In genomic region chr7:28922606-28923005, GRCm38 (mm10) we compare ENCODE assay signal across 8 mouse cellular contexts. TPM values are rescaled to one million over a fixed set of nuclear protein-coding genes. Genes with fewer than 3 reads are reported as not detected.
A peak's percentile ranks its signal among the peaks of the same experiment; 100 is the strongest.
DNase-seq lines count a peak whose midpoint lies in the region; ATAC-seq and TF ChIP-seq lines count a peak whose summit lies in the region.

No protein-coding gene starts in this region.

- H3K9ac ChIP-seq in heart, embryonic 14.5 days (ENCODE audit: low read length) = peak overlapping the region; percentile 72; the same call in 1 of the 2 replicates
- H3K9ac ChIP-seq in midbrain, embryonic 12.5 days (replicated peaks) = peak overlapping the region; percentile 12; the same call in 1 of the 2 replicates
- H3K9ac ChIP-seq in midbrain, embryonic 15.5 days = no peak overlapping the region
- H3K9ac ChIP-seq in hindbrain, postnatal 0 days (replicated peaks; ENCODE audit: low read length) = no peak overlapping the region
- H3K9ac ChIP-seq in stomach, embryonic 14.5 days (replicated peaks; ENCODE audit: low read depth, low read length) = no peak overlapping the region

- no peak for ATAC-seq in heart, embryonic 14.5 days (ENCODE audit: insufficient number of reproducible peaks, insufficient read depth, low FRiP score, low read depth)
- ATAC-seq in midbrain, embryonic 12.5 days (ENCODE audit: low FRiP score, low read depth) = no peak
- no peak for ATAC-seq in midbrain, embryonic 15.5 days (replicated peaks)
- no peak for ATAC-seq in hindbrain, postnatal 0 days
- no peak for ATAC-seq in stomach, embryonic 14.5 days (ENCODE audit: insufficient number of reproducible peaks, insufficient read depth, low FRiP score, low read depth)
- no peak for ATAC-seq in CD4-positive, CD25-positive, alpha-beta regulatory T cell, adult 4 months

- intact Hi-C loops in heart, postnatal 36 days (cut with DNase I) = loop anchor here (10.0 kb wide), 1 partner anchor 548 kb away; the partner anchor contains the start of gene Plekhg2

- TF ChIP-seq CTCF in hindbrain, postnatal 0 days (IDR thresholded peaks at IDR 0.05; ENCODE audit: low read depth) = no peak

- no peak overlapping the region for H3K4me2 ChIP-seq in heart, embryonic 14.5 days (ENCODE audit: low read length)
- H3K4me2 ChIP-seq in midbrain, embryonic 12.5 days (replicated peaks) = no peak overlapping the region
- no peak overlapping the region for H3K4me2 ChIP-seq in midbrain, embryonic 15.5 days
- no peak overlapping the region for H3K4me2 ChIP-seq in hindbrain, postnatal 0 days (ENCODE audit: low read depth, low read length)
- no peak overlapping the region for H3K4me2 ChIP-seq in stomach, embryonic 14.5 days (replicated peaks; ENCODE audit: low read depth, low read length)

- DNase-seq in heart, postnatal 36 days = no peak
- no peak for DNase-seq in hindbrain, postnatal 0 days (ENCODE audit: low spot score)
- no peak for DNase-seq in urinary bladder, adult 18-20 months (ENCODE audit: low spot score in 2 of 2)

- H3K36me3 ChIP-seq in heart, embryonic 14.5 days (ENCODE audit: control insufficient read depth, insufficient read depth, low read length) = peaks cover 22% of the 10 kb centered on the region
- H3K36me3 ChIP-seq in midbrain, embryonic 12.5 days = peaks cover 20% of the 10 kb centered on the region
- H3K36me3 ChIP-seq in midbrain, embryonic 15.5 days (replicated peaks) = 0 out of 2 replicates have a peak, but pooled peaks cover 6% of the 10 kb centered on the region
- no peaks in the 10 kb centered on the region for H3K36me3 ChIP-seq in hindbrain, postnatal 0 days (ENCODE audit: insufficient read depth, low read length)
- H3K36me3 ChIP-seq in stomach, embryonic 14.5 days (ENCODE audit: control insufficient read depth, insufficient read depth, low read length) = peaks cover 9% of the 10 kb centered on the region; the same call in 1 of the 2 replicates

- H3K27me3 ChIP-seq in heart, embryonic 14.5 days (ENCODE audit: control insufficient read depth, insufficient read depth, low read length) = no peaks in the 10 kb centered on the region
- H3K27me3 ChIP-seq in midbrain, embryonic 12.5 days = no peaks in the 10 kb centered on the region
- no peaks in the 10 kb centered on the region for H3K27me3 ChIP-seq in midbrain, embryonic 15.5 days (replicated peaks)
- no peaks in the 10 kb centered on the region for H3K27me3 ChIP-seq in hindbrain, postnatal 0 days (ENCODE audit: insufficient read depth, low read length)
- no peaks in the 10 kb centered on the region for H3K27me3 ChIP-seq in stomach, embryonic 14.5 days (ENCODE audit: control insufficient read depth, insufficient read depth, low read length)

- H3K4me1 ChIP-seq in heart, embryonic 14.5 days (ENCODE audit: control insufficient read depth in 2 of 2, insufficient read depth in 2 of 2, low read length in 2 of 2) = peaks cover 78 to 94% of the 10 kb centered on the region in 2 experiments
- peaks cover 64% of the 10 kb centered on the region for H3K4me1 ChIP-seq in midbrain, embryonic 12.5 days
- H3K4me1 ChIP-seq in midbrain, embryonic 15.5 days = peaks cover 59% of the 10 kb centered on the region
- H3K4me1 ChIP-seq in hindbrain, postnatal 0 days (ENCODE audit: insufficient read depth, low read length) = peaks cover 47% of the 10 kb centered on the region
- H3K4me1 ChIP-seq in stomach, embryonic 14.5 days (ENCODE audit: control insufficient read depth, insufficient read depth, low read length) = peaks cover 74% of the 10 kb centered on the region

- 48% methylated on average over 4 of the region's 4 CpGs for WGBS in heart, embryonic 14.5 days
- whole genome bisulfite sequencing in midbrain, embryonic 12.5 days = 77% methylated on average over 4 of the region's 4 CpGs
- 62% methylated on average over 4 of the region's 4 CpGs for WGBS in midbrain, embryonic 15.5 days
- 42% methylated on average over 4 of the region's 4 CpGs for WGBS in hindbrain, postnatal 0 days
- 80% methylated on average over 4 of the region's 4 CpGs for WGBS in stomach, embryonic 14.5 days

- no peaks in the 10 kb centered on the region for H3K9me3 ChIP-seq in heart, embryonic 14.5 days (ENCODE audit: control insufficient read depth, low read length)
- H3K9me3 ChIP-seq in midbrain, embryonic 12.5 days = no peaks in the 10 kb centered on the region
- H3K9me3 ChIP-seq in midbrain, embryonic 15.5 days = no peaks in the 10 kb centered on the region
- no peaks in the 10 kb centered on the region for H3K9me3 ChIP-seq in hindbrain, postnatal 0 days (ENCODE audit: low read length)
- H3K9me3 ChIP-seq in stomach, embryonic 14.5 days (ENCODE audit: control insufficient read depth, low read depth, low read length) = no peaks in the 10 kb centered on the region

- no peak overlapping the region for H3K4me3 ChIP-seq in heart, embryonic 14.5 days (ENCODE audit: control insufficient read depth in 1 of 2, insufficient read depth in 1 of 2, low read depth in 1 of 2, low read length in 2 of 2)
- no peak overlapping the region for H3K4me3 ChIP-seq in midbrain, embryonic 12.5 days
- H3K4me3 ChIP-seq in midbrain, embryonic 15.5 days = no peak overlapping the region
- H3K4me3 ChIP-seq in hindbrain, postnatal 0 days (ENCODE audit: low read length) = no peak overlapping the region
- H3K4me3 ChIP-seq in stomach, embryonic 14.5 days (ENCODE audit: low read depth, low read length) = no peak overlapping the region

- peak overlapping the region; percentile 49 to 99 for H3K27ac ChIP-seq in heart, embryonic 14.5 days (replicated peaks in 1 of 2; ENCODE audit: control insufficient read depth in 1 of 2, insufficient read depth in 1 of 2, low read depth in 2 of 2, low read length in 2 of 2)
- no peak overlapping the region for H3K27ac ChIP-seq in midbrain, embryonic 12.5 days (replicated peaks)
- H3K27ac ChIP-seq in midbrain, embryonic 15.5 days = no peak overlapping the region
- peak overlapping the region; percentile 2; the same call in 1 of the 2 replicates for H3K27ac ChIP-seq in hindbrain, postnatal 0 days
- peak overlapping the region; percentile 90; the same call in 1 of the 2 replicates for H3K27ac ChIP-seq in stomach, embryonic 14.5 days (ENCODE audit: low read length)

RNA-seq across cellular contexts. Expression of gene Actn4, which starts 39.5 kb away (rescaled TPM):
- polyA plus RNA-seq in heart, embryonic 14.5 days (2014; fragmentation: Nextera tagmentation; extraction: Ambion mirVana) = 221 and 228 TPM in 2 replicates
- 10 to 100 TPM; 69.4 to 81.8 TPM for total RNA-seq in heart, postnatal 36 days (2021)
- polyA plus RNA-seq in midbrain, embryonic 12.5 days (2016; fragmentation: Nextera tagmentation; extraction: Ambion mirVana) = 162 and 175 TPM in 2 replicates
- 140 and 143 TPM in 2 replicates for polyA plus RNA-seq in midbrain, embryonic 15.5 days (2015; fragmentation: Nextera tagmentation; extraction: Ambion mirVana)
- total RNA-seq in hindbrain, postnatal 0 days (2014; rRNA removed) = 81.3 and 85.7 TPM in 2 replicates
- polyA plus RNA-seq in hindbrain, postnatal 0 days (2015; fragmentation: Nextera tagmentation; extraction: Ambion mirVana) = 114 and 115 TPM in 2 replicates
- polyA plus RNA-seq in stomach, embryonic 14.5 days (2014; fragmentation: Nextera tagmentation; extraction: Ambion mirVana) = 272 and 280 TPM in 2 replicates
- 100 to 1,000 TPM in 1 of 2 experiments, 10 to 100 TPM in 1; 82.6 to 106 TPM for polyA plus RNA-seq in CD4-positive, CD25-positive, alpha-beta regulatory T cell, adult 4 months (2017; shearing (Covaris generic))

RNA-seq across cellular contexts. Expression of gene Capn12, which starts 41.4 kb away (rescaled TPM):
- 0.27 and 0.46 TPM in 2 replicates for polyA plus RNA-seq in heart, embryonic 14.5 days (2014; fragmentation: Nextera tagmentation; extraction: Ambion mirVana)
- under 1 TPM; 0.19 to 0.27 TPM for total RNA-seq in heart, postnatal 36 days (2021)
- polyA plus RNA-seq in midbrain, embryonic 12.5 days (2016; fragmentation: Nextera tagmentation; extraction: Ambion mirVana) = 0.20 and 0.39 TPM in 2 replicates
- 0.33 and 0.52 TPM in 2 replicates for polyA plus RNA-seq in midbrain, embryonic 15.5 days (2015; fragmentation: Nextera tagmentation; extraction: Ambion mirVana)
- total RNA-seq in hindbrain, postnatal 0 days (2014; rRNA removed) = 0.07 TPM in 1 of 2 replicates, not detected in the other
- 0.53 and 0.62 TPM in 2 replicates for polyA plus RNA-seq in hindbrain, postnatal 0 days (2015; fragmentation: Nextera tagmentation; extraction: Ambion mirVana)
- polyA plus RNA-seq in stomach, embryonic 14.5 days (2014; fragmentation: Nextera tagmentation; extraction: Ambion mirVana) = 0.67 and 1.1 TPM in 2 replicates
- polyA plus RNA-seq in CD4-positive, CD25-positive, alpha-beta regulatory T cell, adult 4 months (2017; shearing (Covaris generic)) = not detected

RNA-seq across cellular contexts. Expression of gene Lgals7, which starts 59.0 kb away (rescaled TPM):
- polyA plus RNA-seq in heart, embryonic 14.5 days (2014; fragmentation: Nextera tagmentation; extraction: Ambion mirVana) = 1.3 and 2.6 TPM in 2 replicates
- total RNA-seq in heart, postnatal 36 days (2021) = 1 to 10 TPM in 1 of 2 experiments, under 1 TPM in 1; 0.73 to 1.4 TPM
- 2.6 and 3.1 TPM in 2 replicates for polyA plus RNA-seq in midbrain, embryonic 12.5 days (2016; fragmentation: Nextera tagmentation; extraction: Ambion mirVana)
- polyA plus RNA-seq in midbrain, embryonic 15.5 days (2015; fragmentation: Nextera tagmentation; extraction: Ambion mirVana) = 7.8 and 9.2 TPM in 2 replicates
- total RNA-seq in hindbrain, postnatal 0 days (2014; rRNA removed) = 1.1 TPM in 1 of 2 replicates, not detected in the other
- 3.7 and 5.0 TPM in 2 replicates for polyA plus RNA-seq in hindbrain, postnatal 0 days (2015; fragmentation: Nextera tagmentation; extraction: Ambion mirVana)
- polyA plus RNA-seq in stomach, embryonic 14.5 days (2014; fragmentation: Nextera tagmentation; extraction: Ambion mirVana) = 1.4 and 1.5 TPM in 2 replicates
- polyA plus RNA-seq in CD4-positive, CD25-positive, alpha-beta regulatory T cell, adult 4 months (2017; shearing (Covaris generic)) = 1 to 10 TPM; 1.1 to 1.6 TPM

RNA-seq across cellular contexts. Expression of gene Eif3k, which starts 59.1 kb away (rescaled TPM):
- 286 and 319 TPM in 2 replicates for polyA plus RNA-seq in heart, embryonic 14.5 days (2014; fragmentation: Nextera tagmentation; extraction: Ambion mirVana)
- 100 to 1,000 TPM; 159 to 163 TPM for total RNA-seq in heart, postnatal 36 days (2021)
- polyA plus RNA-seq in midbrain, embryonic 12.5 days (2016; fragmentation: Nextera tagmentation; extraction: Ambion mirVana) = 324 and 335 TPM in 2 replicates
- polyA plus RNA-seq in midbrain, embryonic 15.5 days (2015; fragmentation: Nextera tagmentation; extraction: Ambion mirVana) = 269 and 284 TPM in 2 replicates
- 347 and 472 TPM in 2 replicates for total RNA-seq in hindbrain, postnatal 0 days (2014; rRNA removed)
- 309 TPM in 2 replicates for polyA plus RNA-seq in hindbrain, postnatal 0 days (2015; fragmentation: Nextera tagmentation; extraction: Ambion mirVana)
- polyA plus RNA-seq in stomach, embryonic 14.5 days (2014; fragmentation: Nextera tagmentation; extraction: Ambion mirVana) = 413 and 444 TPM in 2 replicates
- polyA plus RNA-seq in CD4-positive, CD25-positive, alpha-beta regulatory T cell, adult 4 months (2017; shearing (Covaris generic)) = 100 to 1,000 TPM; 656 to 763 TPM

RNA-seq across cellular contexts. Expression of gene Map4k1, which starts 59.2 kb away (rescaled TPM):
- 2.8 and 3.3 TPM in 2 replicates for polyA plus RNA-seq in heart, embryonic 14.5 days (2014; fragmentation: Nextera tagmentation; extraction: Ambion mirVana)
- total RNA-seq in heart, postnatal 36 days (2021) = under 1 TPM; 0.61 to 0.81 TPM
- polyA plus RNA-seq in midbrain, embryonic 12.5 days (2016; fragmentation: Nextera tagmentation; extraction: Ambion mirVana) = 5.4 and 6.2 TPM in 2 replicates
- 8.5 and 11.4 TPM in 2 replicates for polyA plus RNA-seq in midbrain, embryonic 15.5 days (2015; fragmentation: Nextera tagmentation; extraction: Ambion mirVana)
- total RNA-seq in hindbrain, postnatal 0 days (2014; rRNA removed) = 4.1 and 5.8 TPM in 2 replicates
- polyA plus RNA-seq in hindbrain, postnatal 0 days (2015; fragmentation: Nextera tagmentation; extraction: Ambion mirVana) = 12.5 and 15.0 TPM in 2 replicates
- 8.5 and 11.3 TPM in 2 replicates for polyA plus RNA-seq in stomach, embryonic 14.5 days (2014; fragmentation: Nextera tagmentation; extraction: Ambion mirVana)
- 100 to 1,000 TPM in 1 of 2 experiments, 10 to 100 TPM in 1; 93.7 to 171 TPM for polyA plus RNA-seq in CD4-positive, CD25-positive, alpha-beta regulatory T cell, adult 4 months (2017; shearing (Covaris generic))

Comparison
In these comparisons a context has a peak if more than half of its experiments do, and no peak if none do; other contexts are left out.
1. H3K9ac ChIP-seq: peak in heart, embryonic 14.5 days (single experiment) and midbrain, embryonic 12.5 days (single experiment); none in midbrain, embryonic 15.5 days (single experiment), hindbrain, postnatal 0 days (single experiment) and stomach, embryonic 14.5 days (single experiment).
2. H3K27ac ChIP-seq: peak in heart, embryonic 14.5 days (2 of 2), hindbrain, postnatal 0 days (single experiment) and stomach, embryonic 14.5 days (single experiment); none in midbrain, embryonic 12.5 days (single experiment) and midbrain, embryonic 15.5 days (single experiment).